Mouse (Mus musculus): Measurements from ENCODE around the gene Znrf2. TPM values are rescaled to one million over a fixed set of nuclear protein-coding genes. Genes with fewer than 3 reads are reported as not detected.

Znrf2 gene
- polyA plus RNA-seq, 1 experiment from 2014 or later = 16.5 TPM

DNA sequence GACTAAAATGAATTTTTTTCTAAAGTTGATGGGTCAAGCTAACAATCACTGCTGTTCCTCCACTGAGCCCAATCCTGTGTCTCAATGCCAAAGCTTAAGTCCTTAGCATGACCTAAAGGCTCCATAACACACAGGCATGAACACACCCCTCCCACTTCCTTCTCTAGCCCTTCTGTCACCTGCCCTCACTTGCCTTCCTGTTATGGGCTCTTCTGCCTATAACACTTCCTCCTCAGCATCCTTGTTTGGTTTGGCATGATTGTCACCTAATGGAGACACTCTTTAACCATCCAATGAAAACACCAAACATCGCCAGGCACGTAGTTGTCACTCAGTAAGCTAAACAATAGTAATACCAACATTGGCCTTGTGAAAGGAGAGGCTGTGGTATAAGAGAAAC lies 85.8 kb downstream of the Znrf2 start:
- Histone ChIP-seq H3K4me3 (ENCODE audit: low read depth, low read length) (no peak overlapping the region), H3K4me1 (ENCODE audit: control insufficient read depth, insufficient read depth, low read length) (peaks cover 2% of the 10 kb centered on the region; the same call in 1 of the 2 replicates), H3K27ac (ENCODE audit: low read depth, low read length) (no peak overlapping the region), H3K27me3 (replicated peaks; ENCODE audit: control insufficient read depth, insufficient read depth, low read length) (no peaks in the 10 kb centered on the region), H3K36me3 (ENCODE audit: control insufficient read depth, insufficient read depth, low read length) (no peaks in the 10 kb centered on the region), H3K9me3 (replicated peaks; ENCODE audit: control insufficient read depth, low read length) (no peaks in the 10 kb centered on the region), H3K4me2 (ENCODE audit: low read length) (no peak overlapping the region), H3K9ac (ENCODE audit: low read length) (no peak overlapping the region)
- 95% methylated on average over 2 of the region's 2 CpGs for WGBS
- DNase-seq (ENCODE audit: low spot score) (no peak), ATAC-seq (no peak)

DNA sequence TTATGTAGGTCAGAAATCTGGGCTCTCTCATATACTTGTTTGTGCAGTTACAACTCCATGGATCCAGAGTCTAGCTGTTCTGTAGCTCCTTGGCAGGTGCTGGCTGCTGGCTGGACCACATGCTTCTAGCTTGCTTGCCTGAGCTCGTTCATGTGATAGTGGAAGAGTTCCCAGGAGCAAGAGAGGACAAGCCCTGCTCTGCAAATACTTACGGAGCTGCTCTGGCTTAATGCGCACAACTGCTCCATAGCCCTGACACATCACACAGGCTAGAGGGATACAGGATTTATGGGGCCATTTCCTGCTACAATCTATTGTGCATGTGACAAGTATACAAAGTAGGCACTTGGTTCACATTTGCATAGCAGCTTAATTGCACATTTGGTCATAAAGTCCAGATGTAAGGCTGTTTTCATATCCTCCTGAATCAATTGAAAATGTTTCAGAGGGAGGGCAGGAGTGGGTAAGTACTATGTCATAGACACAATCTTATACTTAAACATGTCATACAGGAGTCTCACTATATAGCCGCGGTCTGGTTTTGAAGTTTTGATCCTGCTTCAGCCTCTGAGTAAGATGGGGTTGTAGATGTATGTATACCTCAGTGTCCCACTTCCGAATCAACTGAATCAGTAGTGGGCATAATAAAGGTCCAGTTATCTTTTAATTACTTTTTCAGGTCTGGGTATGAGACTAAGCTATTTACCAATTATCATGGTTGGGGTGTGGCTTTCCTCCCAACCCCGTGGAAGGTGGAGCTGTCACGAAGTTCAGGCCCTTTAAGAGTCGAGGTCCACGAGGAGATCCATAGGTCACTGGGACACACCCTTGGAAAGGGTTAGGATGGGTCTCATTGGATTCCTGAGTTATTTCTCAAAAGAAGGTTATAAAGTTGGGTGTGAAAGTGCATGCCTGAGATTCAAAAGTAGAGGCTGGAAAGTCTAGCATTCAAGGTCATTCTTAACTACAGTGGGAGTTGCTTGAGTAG lies 89.6 kb downstream of the Znrf2 start:
- Histone ChIP-seq H3K9ac (ENCODE audit: low read length) (no peak overlapping the region), H3K27ac (ENCODE audit: low read depth, low read length) (no peak overlapping the region), H3K4me2 (ENCODE audit: low read length) (no peak overlapping the region), H3K4me3 (ENCODE audit: low read depth, low read length) (no peak overlapping the region), H3K27me3 (replicated peaks; ENCODE audit: control insufficient read depth, insufficient read depth, low read length) (no peaks in the 10 kb centered on the region), H3K9me3 (replicated peaks; ENCODE audit: control insufficient read depth, low read length) (no peaks in the 10 kb centered on the region), H3K36me3 (ENCODE audit: control insufficient read depth, insufficient read depth, low read length) (no peaks in the 10 kb centered on the region), H3K4me1 (ENCODE audit: control insufficient read depth, insufficient read depth, low read length) (no peaks in the 10 kb centered on the region)
- ATAC-seq (no peak), DNase-seq (ENCODE audit: low spot score) (no peak)
- WGBS = 93% methylated on average over 10 of the region's 10 CpGs

DNA sequence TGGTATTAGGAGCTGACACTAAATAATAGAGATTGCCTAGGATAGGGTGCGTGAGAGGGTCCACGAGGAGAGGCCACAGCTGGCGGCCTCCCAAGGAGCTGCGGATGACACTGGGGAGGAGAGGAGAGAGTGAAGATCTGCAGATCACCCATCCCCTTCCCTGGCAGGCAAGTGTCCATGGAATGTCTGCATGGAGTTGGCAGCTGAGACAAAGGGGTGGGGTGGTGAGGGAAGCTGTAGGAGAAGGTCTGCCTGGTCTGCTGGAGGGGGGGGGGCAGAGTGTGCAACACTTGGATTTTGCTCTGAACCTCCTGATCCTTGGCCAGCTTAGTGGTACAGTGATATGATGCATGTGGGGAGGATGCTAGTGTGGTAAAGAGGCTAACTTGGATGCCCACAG lies 98.3 kb downstream of the Znrf2 start:
- WGBS = 96% methylated on average over 4 of the region's 4 CpGs
- H3K4me2 ChIP-seq (ENCODE audit: low read length) = no peak overlapping the region
- no peak for ATAC-seq

DNA sequence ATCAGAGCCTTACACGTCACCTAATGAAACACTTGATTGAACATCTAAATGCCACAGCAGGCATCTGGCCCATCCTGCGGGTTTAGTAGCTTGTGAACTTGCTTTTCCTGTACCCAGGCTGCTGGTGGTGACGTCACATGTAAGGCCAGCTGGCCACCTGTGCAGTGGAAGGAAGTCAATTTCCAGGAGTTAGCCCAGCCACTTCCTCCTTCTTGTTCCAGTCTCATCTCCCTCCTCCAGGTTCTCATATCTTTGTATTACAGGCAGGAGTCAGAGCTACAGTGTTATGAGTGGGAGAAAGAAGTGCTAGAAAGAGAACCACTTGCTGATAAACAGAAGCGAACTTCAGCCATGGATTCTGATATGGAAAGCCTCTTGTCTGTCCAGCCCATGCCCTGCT lies 99.4 kb downstream of the Znrf2 start:
- DNase-seq (ENCODE audit: low spot score) (no peak), ATAC-seq (no peak)
- Histone ChIP-seq H3K4me1 (ENCODE audit: control insufficient read depth, insufficient read depth, low read length) (no peaks in the 10 kb centered on the region), H3K4me2 (ENCODE audit: low read length) (no peak overlapping the region), H3K9ac (ENCODE audit: low read length) (no peak overlapping the region), H3K4me3 (ENCODE audit: low read depth, low read length) (no peak overlapping the region), H3K27ac (ENCODE audit: low read depth, low read length) (no peak overlapping the region), H3K27me3 (replicated peaks; ENCODE audit: control insufficient read depth, insufficient read depth, low read length) (no peaks in the 10 kb centered on the region), H3K9me3 (replicated peaks; ENCODE audit: control insufficient read depth, low read length) (no peaks in the 10 kb centered on the region), H3K36me3 (ENCODE audit: control insufficient read depth, insufficient read depth, low read length) (no peaks in the 10 kb centered on the region)
- 71% methylated on average over 4 of the region's 4 CpGs for WGBS

More for the DNA sequence above, 98.3 kb downstream of the Znrf2 start:
- Histone ChIP-seq H3K9ac (ENCODE audit: low read length) (no peak overlapping the region), H3K4me1 (ENCODE audit: control insufficient read depth, insufficient read depth, low read length) (no peaks in the 10 kb centered on the region), H3K9me3 (replicated peaks; ENCODE audit: control insufficient read depth, low read length) (no peaks in the 10 kb centered on the region), H3K36me3 (ENCODE audit: control insufficient read depth, insufficient read depth, low read length) (no peaks in the 10 kb centered on the region), H3K27me3 (replicated peaks; ENCODE audit: control insufficient read depth, insufficient read depth, low read length) (no peaks in the 10 kb centered on the region), H3K27ac (ENCODE audit: low read depth, low read length) (no peak overlapping the region), H3K4me3 (ENCODE audit: low read depth, low read length) (no peak overlapping the region)
- DNase-seq (ENCODE audit: low spot score) = no peak

DNA sequence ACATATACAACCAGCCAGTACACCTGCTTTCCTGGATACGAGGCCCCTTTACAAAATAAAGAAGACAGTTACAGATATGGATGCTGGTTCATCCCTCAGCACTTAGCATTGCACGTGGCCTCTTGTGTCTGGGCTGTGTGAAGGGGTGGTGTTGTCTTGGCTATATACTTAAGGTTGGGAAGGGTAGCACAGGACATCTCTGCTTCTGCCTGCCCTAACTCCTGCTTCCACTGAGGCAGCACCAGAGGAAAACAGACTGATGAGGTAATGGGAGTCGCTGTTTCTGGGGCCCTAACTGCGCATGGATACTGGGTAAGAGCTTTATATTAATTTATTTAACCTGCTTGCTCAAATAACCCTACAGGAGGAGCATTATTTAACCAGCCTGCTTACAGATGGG lies 100.2 kb downstream of the Znrf2 start:
- Histone ChIP-seq H3K9ac (ENCODE audit: low read length) (no peak overlapping the region), H3K4me3 (ENCODE audit: low read depth, low read length) (no peak overlapping the region), H3K9me3 (replicated peaks; ENCODE audit: control insufficient read depth, low read length) (no peaks in the 10 kb centered on the region), H3K4me2 (ENCODE audit: low read length) (no peak overlapping the region), H3K27me3 (replicated peaks; ENCODE audit: control insufficient read depth, insufficient read depth, low read length) (no peaks in the 10 kb centered on the region), H3K27ac (ENCODE audit: low read depth, low read length) (no peak overlapping the region), H3K4me1 (ENCODE audit: control insufficient read depth, insufficient read depth, low read length) (no peaks in the 10 kb centered on the region), H3K36me3 (ENCODE audit: control insufficient read depth, insufficient read depth, low read length) (no peaks in the 10 kb centered on the region)
- ATAC-seq = no peak
- DNase-seq (ENCODE audit: low spot score) = no peak
- 78% methylated on average over 4 of the region's 4 CpGs for WGBS

DNA sequence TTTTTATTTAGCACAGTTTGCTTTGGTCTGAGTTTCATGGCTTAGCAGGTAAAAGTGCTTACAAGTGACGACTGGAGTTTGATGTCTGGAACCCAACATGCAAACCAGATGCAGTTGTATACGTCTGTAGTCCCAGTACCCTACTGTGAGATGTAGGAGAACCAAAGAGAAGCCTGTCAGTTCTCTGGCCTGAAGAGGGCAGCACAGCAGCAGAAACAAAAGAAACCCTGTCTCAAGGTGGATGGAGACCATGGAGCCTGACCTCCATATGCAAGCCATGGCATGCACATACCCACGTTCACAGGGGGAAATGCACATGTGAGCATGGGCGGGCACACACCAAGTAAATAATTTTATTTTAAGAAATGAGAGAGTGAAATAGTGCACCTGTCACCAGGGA lies 100.8 kb downstream of the Znrf2 start:
- Histone ChIP-seq H3K4me3 (ENCODE audit: low read depth, low read length) (no peak overlapping the region), H3K9me3 (replicated peaks; ENCODE audit: control insufficient read depth, low read length) (no peaks in the 10 kb centered on the region), H3K4me2 (ENCODE audit: low read length) (no peak overlapping the region), H3K9ac (ENCODE audit: low read length) (no peak overlapping the region), H3K4me1 (ENCODE audit: control insufficient read depth, insufficient read depth, low read length) (no peaks in the 10 kb centered on the region), H3K27ac (ENCODE audit: low read depth, low read length) (no peak overlapping the region), H3K27me3 (replicated peaks; ENCODE audit: control insufficient read depth, insufficient read depth, low read length) (no peaks in the 10 kb centered on the region), H3K36me3 (ENCODE audit: control insufficient read depth, insufficient read depth, low read length) (no peaks in the 10 kb centered on the region)
- ATAC-seq (no peak), DNase-seq (ENCODE audit: low spot score) (peak; percentile 37)
- WGBS = 51% methylated on average over 4 of the region's 4 CpGs

DNA sequence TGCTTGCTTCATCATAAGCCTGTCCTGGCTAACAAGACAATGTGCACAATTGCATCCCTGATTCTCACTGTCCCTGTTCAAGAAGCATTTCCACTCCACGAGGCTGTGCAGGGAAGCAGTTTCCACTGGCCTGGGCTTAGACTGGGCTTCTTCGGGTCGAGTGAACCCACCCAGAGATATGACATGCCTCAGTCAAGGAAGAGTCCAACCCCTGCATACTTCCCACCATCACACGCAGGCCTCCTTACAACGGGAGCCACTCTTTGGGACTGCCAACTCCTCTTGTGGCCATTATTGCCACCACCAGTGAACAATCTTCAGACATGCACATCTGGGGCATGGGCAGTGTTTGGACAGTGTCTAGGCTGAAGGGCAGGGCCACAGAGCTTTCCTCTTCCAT lies 101.8 kb downstream of the Znrf2 start:
- DNase-seq (ENCODE audit: low spot score) = no peak
- ATAC-seq = no peak
- no peak overlapping the region for H3K4me2 ChIP-seq (ENCODE audit: low read length)
- H3K9me3 ChIP-seq (replicated peaks; ENCODE audit: control insufficient read depth, low read length) = no peaks in the 10 kb centered on the region
- H3K27me3 ChIP-seq (replicated peaks; ENCODE audit: control insufficient read depth, insufficient read depth, low read length) = no peaks in the 10 kb centered on the region
- H3K4me3 ChIP-seq (ENCODE audit: low read depth, low read length) = no peak overlapping the region
- no peak overlapping the region for H3K9ac ChIP-seq (ENCODE audit: low read length)
- WGBS = 89% methylated on average over 5 of the region's 5 CpGs
- H3K27ac ChIP-seq (ENCODE audit: low read depth, low read length) = no peak overlapping the region
- no peaks in the 10 kb centered on the region for H3K36me3 ChIP-seq (ENCODE audit: control insufficient read depth, insufficient read depth, low read length)
- no peaks in the 10 kb centered on the region for H3K4me1 ChIP-seq (ENCODE audit: control insufficient read depth, insufficient read depth, low read length)

DNA sequence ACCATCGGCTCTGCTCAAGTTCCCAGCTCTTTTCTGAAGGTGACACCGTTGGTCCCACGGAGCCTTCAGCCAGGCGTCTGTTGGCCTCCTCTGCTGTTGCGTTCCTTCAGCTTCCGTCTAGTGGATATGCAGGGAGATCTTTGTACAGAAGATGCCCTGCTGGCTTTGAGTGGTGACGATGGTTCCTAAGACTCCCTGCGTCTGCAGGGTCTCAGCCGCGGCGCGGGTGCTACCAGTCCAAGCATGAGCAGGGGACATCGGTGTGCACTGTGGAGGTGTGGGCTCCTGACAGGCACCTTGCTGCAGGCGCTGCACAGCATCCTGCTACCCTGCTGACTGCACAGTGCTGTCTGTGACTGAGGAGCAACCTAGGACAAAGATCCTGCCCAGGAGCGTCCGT lies 107.8 kb downstream of the Znrf2 start:
- no peak overlapping the region for H3K9ac ChIP-seq (ENCODE audit: low read length)
- no peak overlapping the region for H3K27ac ChIP-seq (ENCODE audit: low read depth, low read length)
- no peaks in the 10 kb centered on the region for H3K36me3 ChIP-seq (ENCODE audit: control insufficient read depth, insufficient read depth, low read length)
- H3K4me3 ChIP-seq (ENCODE audit: low read depth, low read length) = no peak overlapping the region
- H3K4me2 ChIP-seq (ENCODE audit: low read length) = no peak overlapping the region
- H3K4me1 ChIP-seq (ENCODE audit: control insufficient read depth, insufficient read depth, low read length) = no peaks in the 10 kb centered on the region
- DNase-seq (ENCODE audit: low spot score) (no peak), ATAC-seq (no peak)
- no peaks in the 10 kb centered on the region for H3K27me3 ChIP-seq (replicated peaks; ENCODE audit: control insufficient read depth, insufficient read depth, low read length)
- 96% methylated on average over 16 of the region's 16 CpGs for WGBS
- H3K9me3 ChIP-seq (replicated peaks; ENCODE audit: control insufficient read depth, low read length) = no peaks in the 10 kb centered on the region

DNA sequence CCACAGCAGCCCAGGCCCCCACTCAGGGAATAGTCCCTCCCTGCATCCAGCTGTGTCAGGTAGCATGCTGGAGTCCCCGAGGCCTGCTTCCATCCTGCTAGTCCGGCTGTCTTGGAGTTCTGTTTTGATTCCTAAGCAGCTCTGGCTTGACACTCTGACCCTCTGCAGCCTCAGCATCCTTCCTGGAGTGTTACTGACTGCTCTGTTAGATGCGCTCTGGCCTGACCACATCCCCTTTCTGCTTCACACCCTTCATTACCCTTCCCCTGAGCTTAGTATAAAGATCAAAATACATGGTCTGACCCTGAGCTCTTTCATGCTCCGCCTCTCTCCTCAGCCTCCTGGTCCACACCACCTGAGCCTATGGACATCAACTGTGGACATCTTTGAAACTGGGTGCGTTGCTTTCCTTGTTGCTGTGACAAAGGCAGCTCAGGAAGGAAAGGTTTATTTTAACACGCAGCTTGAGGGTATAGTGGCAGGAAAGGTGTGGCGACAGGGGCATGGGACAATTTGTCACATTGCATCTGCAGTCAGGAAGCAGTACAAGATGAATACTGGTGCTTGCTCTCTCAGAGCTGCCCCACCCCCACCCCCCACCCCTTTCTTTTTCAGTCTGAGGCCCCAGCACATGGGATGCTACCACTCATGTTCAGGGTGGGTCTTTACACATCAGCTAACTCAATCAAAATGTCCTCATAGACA lies 109.2 kb downstream of the Znrf2 start:
- H3K36me3 ChIP-seq (ENCODE audit: control insufficient read depth, insufficient read depth, low read length) = no peaks in the 10 kb centered on the region
- ATAC-seq = no peak
- no peak overlapping the region for H3K9ac ChIP-seq (ENCODE audit: low read length)
- DNase-seq (ENCODE audit: low spot score) = no peak
- H3K4me2 ChIP-seq (ENCODE audit: low read length) = no peak overlapping the region
- H3K27ac ChIP-seq (ENCODE audit: low read depth, low read length) = no peak overlapping the region
- no peak overlapping the region for H3K4me3 ChIP-seq (ENCODE audit: low read depth, low read length)
- H3K9me3 ChIP-seq (replicated peaks; ENCODE audit: control insufficient read depth, low read length) = no peaks in the 10 kb centered on the region
- WGBS = 76% methylated on average over 7 of the region's 7 CpGs
- H3K27me3 ChIP-seq (replicated peaks; ENCODE audit: control insufficient read depth, insufficient read depth, low read length) = no peaks in the 10 kb centered on the region
- H3K4me1 ChIP-seq (ENCODE audit: control insufficient read depth, insufficient read depth, low read length) = no peaks in the 10 kb centered on the region
